Mouse (Mus musculus) stomach, embryonic 16.5 days (tissue): Measurements from ENCODE around the gene Gm13889. TPM values are rescaled to one million over a fixed set of nuclear protein-coding genes. Genes with fewer than 3 reads are reported as not detected.

Experiments
- ATAC-seq: fragments of 200-750 bp; cut with Nextera tagmentation; 2 replicates; pipeline ENCODE4 v1.8.0; 2017; ENCODE audit warnings: moderate number of reproducible peaks, moderate TSS enrichment; ENCODE audit not compliant: insufficient read depth, low FRiP score
- H3K27ac ChIP-seq: fragments of 300-500 bp; sonication (generic); 2 replicates; pipeline ENCODE4 v1.5.1; 2014; ENCODE audit warnings: low read length
- H3K27me3 ChIP-seq: fragments of 300-500 bp; sonication (generic); 2 replicates; pipeline ENCODE4 v1.6.1; 2014; ENCODE audit warnings: low read length, control low read depth, mixed read lengths; ENCODE audit not compliant: control insufficient read depth, insufficient read depth
- H3K36me3 ChIP-seq: fragments of 300-500 bp; sonication (generic); 2 replicates; pipeline ENCODE4 v1.6.1; 2014; ENCODE audit warnings: low read length; ENCODE audit not compliant: control insufficient read depth, insufficient read depth
- H3K4me1 ChIP-seq: fragments of 300-500 bp; sonication (generic); 2 replicates; pipeline ENCODE4 v1.6.1; 2014; ENCODE audit warnings: low read length, control low read depth, mixed read lengths; ENCODE audit not compliant: control insufficient read depth, insufficient read depth
- H3K4me2 ChIP-seq: fragments of 300-500 bp; sonication (generic); 2 replicates; pipeline ENCODE4 v1.6.1; 2014; ENCODE audit warnings: low read depth, low read length, mixed read lengths
- H3K4me3 ChIP-seq: fragments of 300-500 bp; sonication (generic); replicated peaks from 2 replicates; pipeline ENCODE4 v1.5.1; 2014; ENCODE audit warnings: mild to moderate bottlenecking, low read length
- H3K9ac ChIP-seq: fragments of 300-500 bp; sonication (generic); 2 replicates; pipeline ENCODE4 v1.6.1; 2014; ENCODE audit warnings: low read length
- H3K9me3 ChIP-seq: fragments of 300-500 bp; sonication (generic); replicated peaks from 2 replicates; pipeline ENCODE4 v1.6.1; 2016; ENCODE audit warnings: low read length, control low read depth; ENCODE audit not compliant: control insufficient read depth
- WGBS: fragments of 180-500 bp; shearing (Covaris S2); extraction: QIAGEN DNeasy Blood & Tissue Kit; methylation state at CpG from one replicate; pipeline ENCODE4 v1.1.7; 2014; 5-methylcytosine and 5-hydroxymethylcytosine counted together
- polyA plus RNA-seq: library from polyadenylated mRNA; unstranded; fragments of >200 nt; fragmentation: Nextera tagmentation; extraction: Ambion mirVana; gene quantifications from 2 replicates; pipeline ENCODE4 v1.2.1, GENCODE M21; 2015

Gene Gm13889
- polyA plus RNA-seq, 1 experiment from 2014 or later: 12.6 TPM

DNA sequence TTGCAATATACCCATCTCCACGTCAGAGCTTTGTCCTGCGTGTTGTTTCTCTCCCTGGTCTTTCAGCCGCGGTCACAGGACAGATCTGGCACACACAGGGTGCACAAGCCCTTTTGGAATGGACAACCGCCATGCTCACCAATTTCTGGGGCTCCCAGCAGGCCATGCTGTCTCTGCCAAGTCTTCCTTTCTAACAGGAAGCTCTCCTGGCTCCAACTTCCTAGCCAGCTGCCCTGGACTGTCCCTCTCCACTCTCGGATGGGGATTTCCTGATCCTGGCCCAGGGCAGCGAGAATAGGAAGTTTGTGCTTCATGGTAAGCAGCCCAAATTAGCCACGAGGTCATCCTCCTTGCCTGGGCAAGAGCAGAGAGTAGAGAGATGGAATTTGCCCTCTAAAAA is 4.7 kb upstream of the Gm13889 start:
- 0 out of 2 replicates have a peak, but pooled peaks cover 2% of the 10 kb centered on the region for H3K4me1 ChIP-seq
- H3K9ac ChIP-seq: no peak overlapping the region
- H3K9me3 ChIP-seq: no peaks in the 10 kb centered on the region
- H3K27me3 ChIP-seq: 0 out of 2 replicates have a peak, but pooled peaks cover 14% of the 10 kb centered on the region
- no peak overlapping the region for H3K4me2 ChIP-seq
- no peak for ATAC-seq
- H3K4me3 ChIP-seq: no peak overlapping the region
- no peaks in the 10 kb centered on the region for H3K36me3 ChIP-seq
- H3K27ac ChIP-seq: no peak overlapping the region
- WGBS: 68% methylated on average over 8 of the region's 8 CpGs

DNA sequence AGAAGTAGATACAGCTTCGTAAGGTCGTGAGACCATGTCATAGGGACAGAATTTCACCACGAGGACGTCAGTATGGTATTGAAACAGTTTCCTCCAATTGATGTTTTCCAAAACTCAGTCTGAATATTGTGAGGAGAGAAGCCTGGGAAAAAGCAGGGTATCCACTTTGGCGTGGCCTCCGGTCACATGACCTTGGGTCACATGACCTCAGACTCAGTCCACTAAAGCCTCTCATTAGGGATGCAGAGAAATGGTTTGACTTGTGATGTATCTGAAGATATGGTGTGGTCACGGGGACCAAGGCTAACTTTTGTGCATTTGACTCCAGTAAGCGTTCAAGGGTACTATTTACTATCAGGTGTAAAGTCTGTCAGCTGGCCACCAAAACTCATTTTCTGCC is 2.3 kb upstream of the Gm13889 start:
- Histone ChIP-seq H3K4me3 (no peak overlapping the region), H3K4me2 (no peak overlapping the region), H3K9ac (no peak overlapping the region), H3K9me3 (no peaks in the 10 kb centered on the region), H3K36me3 (no peaks in the 10 kb centered on the region), H3K27ac (no peak overlapping the region), H3K4me1 (0 out of 2 replicates have a peak, but pooled peaks cover 10% of the 10 kb centered on the region), H3K27me3 (peaks cover 23% of the 10 kb centered on the region; the same call in 1 of the 2 replicates)
- 73% methylated on average over 8 of the region's 8 CpGs for WGBS
- ATAC-seq: no peak

DNA sequence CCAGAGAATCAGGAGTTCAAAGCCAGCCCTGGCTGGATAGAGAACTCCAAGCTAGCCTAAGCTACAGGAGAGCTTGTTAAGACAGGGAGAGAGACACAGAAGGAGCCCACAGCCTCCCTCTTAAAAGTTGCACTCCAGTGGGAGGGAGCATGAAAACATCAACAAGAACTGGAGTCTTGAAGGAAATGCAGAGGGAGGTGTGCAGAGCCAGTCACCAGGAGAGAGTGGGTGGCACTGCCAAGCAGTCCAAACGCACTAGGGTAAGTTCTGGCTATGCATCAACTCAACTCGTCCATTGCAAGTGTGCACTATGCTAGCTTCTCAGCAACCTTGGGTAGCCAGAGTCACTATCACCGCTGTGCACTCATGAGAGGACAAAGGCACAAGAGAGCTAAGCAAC is 1.2 kb upstream of the Gm13889 start:
- Histone ChIP-seq H3K36me3 (no peaks in the 10 kb centered on the region), H3K27ac (no peak overlapping the region), H3K27me3 (peaks cover 26% of the 10 kb centered on the region), H3K4me3 (no peak overlapping the region), H3K9ac (no peak overlapping the region), H3K4me2 (no peak overlapping the region), H3K4me1 (0 out of 2 replicates have a peak, but pooled peaks cover 13% of the 10 kb centered on the region), H3K9me3 (no peaks in the 10 kb centered on the region)
- 76% methylated on average over 3 of the region's 3 CpGs for WGBS
- ATAC-seq: no peak

DNA sequence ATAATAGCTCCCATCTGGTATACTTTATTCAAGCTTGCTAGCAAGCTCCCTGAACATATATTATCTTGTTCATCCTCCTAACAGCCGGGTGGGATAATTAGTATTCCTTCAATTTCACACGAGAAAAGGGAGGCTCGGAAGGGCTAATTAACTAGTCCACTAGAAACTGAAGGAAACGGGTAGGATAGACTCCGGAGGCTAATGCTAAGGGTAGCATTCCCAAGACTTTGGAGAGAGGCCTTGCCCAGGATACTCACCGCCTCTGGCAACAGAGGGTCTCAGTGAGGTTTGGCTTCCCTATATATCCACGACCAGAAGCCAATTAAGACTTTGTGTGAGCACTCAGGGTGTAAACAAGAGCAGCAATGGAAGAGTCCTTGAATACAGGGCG is 779 bp upstream of the Gm13889 start:
- Histone ChIP-seq H3K4me3 (no peak overlapping the region), H3K4me2 (no peak overlapping the region), H3K27ac (no peak overlapping the region), H3K4me1 (0 out of 2 replicates have a peak, but pooled peaks cover 13% of the 10 kb centered on the region), H3K27me3 (peaks cover 26% of the 10 kb centered on the region), H3K9ac (no peak overlapping the region), H3K36me3 (no peaks in the 10 kb centered on the region), H3K9me3 (no peaks in the 10 kb centered on the region)
- WGBS: 60% methylated on average over 8 of the region's 8 CpGs
- no peak for ATAC-seq

DNA sequence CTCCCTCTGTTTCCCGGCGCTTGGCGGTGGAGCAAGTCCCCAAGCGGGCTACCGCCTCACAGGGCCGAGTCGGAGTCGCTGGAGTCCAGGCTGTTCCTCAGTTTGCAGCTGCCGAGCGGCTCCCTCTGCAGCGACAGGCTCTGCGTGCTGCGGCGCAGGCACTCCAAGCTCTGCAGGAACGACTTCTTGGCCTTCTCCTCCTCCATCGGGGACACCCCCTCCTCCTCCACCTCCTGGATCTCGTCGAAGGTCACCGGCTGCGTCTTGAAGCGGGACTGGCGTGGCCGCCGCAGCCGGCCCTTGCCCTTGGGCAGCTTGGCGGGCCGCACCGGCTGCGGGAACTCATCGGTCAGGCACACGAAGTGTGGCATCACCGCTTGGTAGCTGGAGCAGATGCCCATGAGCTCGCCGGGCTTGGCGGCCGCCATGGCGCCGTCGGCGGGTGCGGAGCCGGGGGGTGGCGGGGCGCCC is 635 bp downstream of the Gm13889 start:
- peak overlapping the region; percentile 80 for H3K9ac ChIP-seq
- H3K4me3 ChIP-seq: peak overlapping the region; percentile 62
- H3K4me1 ChIP-seq: 0 out of 2 replicates have a peak, but pooled peaks cover 13% of the 10 kb centered on the region
- no peaks in the 10 kb centered on the region for H3K9me3 ChIP-seq
- H3K27ac ChIP-seq: peak overlapping the region; percentile 88
- H3K36me3 ChIP-seq: no peaks in the 10 kb centered on the region
- WGBS: under 1% methylated on average over 44 of the region's 44 CpGs
- peak; percentile 44; the same call in 1 of the 2 replicates for ATAC-seq
- peak overlapping the region; percentile 61 for H3K4me2 ChIP-seq
- H3K27me3 ChIP-seq: peaks cover 26% of the 10 kb centered on the region

DNA sequence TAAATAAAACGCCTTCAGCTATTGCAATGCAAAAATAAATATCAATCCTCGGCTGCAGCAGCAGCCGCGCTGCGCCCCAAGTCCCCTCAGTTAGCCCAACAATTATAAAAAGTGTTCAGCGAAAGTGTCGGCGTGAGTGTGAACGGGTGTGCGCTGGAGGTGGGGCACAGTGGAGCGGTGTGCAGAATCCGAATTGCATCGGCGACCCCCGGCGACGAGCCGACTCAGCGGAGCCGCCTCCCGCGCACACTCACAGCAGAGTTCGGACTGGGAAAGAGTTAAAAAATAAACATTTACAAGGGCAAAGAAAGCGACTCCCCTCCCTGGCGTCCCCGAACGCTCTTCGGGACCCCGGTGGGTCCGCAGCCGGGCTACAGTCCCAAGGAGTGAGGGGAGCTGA is 1.1 kb downstream of the Gm13889 start:
- peaks cover 26% of the 10 kb centered on the region for H3K27me3 ChIP-seq

DNA sequence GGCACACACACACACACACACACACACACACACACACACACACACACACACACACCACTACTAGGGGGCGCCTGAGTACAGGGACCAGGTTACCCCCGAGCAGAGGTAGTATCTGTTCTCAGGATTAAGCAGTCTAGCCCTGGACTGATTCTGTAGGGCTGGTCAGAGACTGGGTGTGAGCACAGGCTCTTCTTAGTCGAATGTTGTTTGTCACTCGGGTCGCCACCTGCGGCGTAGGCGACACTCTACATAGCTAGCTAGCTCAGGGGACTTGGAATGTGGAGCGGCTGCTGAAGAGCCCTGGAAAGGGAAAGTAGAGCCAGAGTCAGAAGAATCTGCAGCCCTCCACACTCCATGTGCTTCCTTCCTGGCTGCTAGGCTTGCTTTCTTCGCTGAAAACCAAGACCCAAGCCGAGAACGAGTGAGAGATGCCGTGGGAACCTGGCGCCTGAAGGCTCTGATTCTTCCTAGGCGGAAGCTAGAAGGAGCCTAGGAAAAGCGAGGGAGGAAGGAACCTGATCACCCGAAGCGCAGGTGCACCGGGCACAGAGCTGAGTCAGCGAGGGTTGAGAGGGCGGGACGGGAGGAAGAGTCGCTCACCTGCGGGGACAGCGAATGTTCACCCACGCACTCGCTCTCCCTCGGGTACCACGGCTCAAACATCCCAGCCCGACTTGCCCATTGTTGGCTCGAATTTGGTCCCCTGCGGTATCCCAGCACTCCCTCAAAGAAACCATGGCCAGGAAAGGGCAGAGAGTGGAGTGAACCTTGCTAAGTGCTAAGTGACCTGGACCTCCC is 2.0 kb downstream of the Gm13889 start:
- Histone ChIP-seq H3K27ac (no peak overlapping the region), H3K4me1 (0 out of 2 replicates have a peak, but pooled peaks cover 13% of the 10 kb centered on the region), H3K4me3 (peak overlapping the region; percentile 62), H3K4me2 (peak overlapping the region; percentile 61), H3K9ac (peak overlapping the region; percentile 80), H3K27me3 (peaks cover 26% of the 10 kb centered on the region), H3K36me3 (no peaks in the 10 kb centered on the region), H3K9me3 (no peaks in the 10 kb centered on the region)
- WGBS: under 1% methylated on average over 32 of the region's 32 CpGs
- ATAC-seq: no peak; the same call in 1 of the 2 replicates

More for the DNA sequence above, 1.1 kb downstream of the Gm13889 start:
- under 1% methylated on average over 31 of the region's 31 CpGs for whole genome bisulfite sequencing
- peak overlapping the region; percentile 80 for H3K9ac ChIP-seq
- peak overlapping the region; percentile 88 for H3K27ac ChIP-seq
- H3K9me3 ChIP-seq: no peaks in the 10 kb centered on the region
- no peak for ATAC-seq
- peak overlapping the region; percentile 62 for H3K4me3 ChIP-seq
- H3K4me1 ChIP-seq: 0 out of 2 replicates have a peak, but pooled peaks cover 13% of the 10 kb centered on the region
- H3K4me2 ChIP-seq: peak overlapping the region; percentile 61
- H3K36me3 ChIP-seq: no peaks in the 10 kb centered on the region

DNA sequence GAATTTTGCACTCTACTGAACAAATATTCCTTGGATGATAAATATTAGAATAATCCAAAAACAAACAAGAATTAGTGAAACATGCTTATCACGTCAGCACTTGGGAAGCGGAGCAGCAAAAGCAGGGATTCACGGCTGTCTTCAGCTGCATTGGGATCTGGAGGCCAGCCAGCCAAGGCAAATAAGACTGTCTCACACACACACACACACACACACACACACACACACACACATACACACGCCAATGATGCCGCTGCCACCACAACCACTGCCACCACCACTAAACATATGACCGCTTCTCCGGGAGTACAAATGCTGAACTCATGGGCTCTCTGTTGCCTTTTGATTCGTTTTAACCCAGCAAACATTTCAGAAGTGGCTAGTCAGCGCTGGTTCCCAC is 3.3 kb downstream of the Gm13889 start:
- 0 out of 2 replicates have a peak, but pooled peaks cover 13% of the 10 kb centered on the region for H3K4me1 ChIP-seq
- no peaks in the 10 kb centered on the region for H3K36me3 ChIP-seq
- H3K4me2 ChIP-seq: peak overlapping the region; percentile 61; the same call in 1 of the 2 replicates
- H3K27ac ChIP-seq: no peak overlapping the region
- no peak overlapping the region for H3K9ac ChIP-seq
- H3K4me3 ChIP-seq: no peak overlapping the region
- 61% methylated on average over 9 of the region's 9 CpGs for WGBS
- ATAC-seq: no peak
- H3K27me3 ChIP-seq: peaks cover 26% of the 10 kb centered on the region
- H3K9me3 ChIP-seq: 0 out of 2 replicates have a peak, but pooled peaks cover 2% of the 10 kb centered on the region

DNA sequence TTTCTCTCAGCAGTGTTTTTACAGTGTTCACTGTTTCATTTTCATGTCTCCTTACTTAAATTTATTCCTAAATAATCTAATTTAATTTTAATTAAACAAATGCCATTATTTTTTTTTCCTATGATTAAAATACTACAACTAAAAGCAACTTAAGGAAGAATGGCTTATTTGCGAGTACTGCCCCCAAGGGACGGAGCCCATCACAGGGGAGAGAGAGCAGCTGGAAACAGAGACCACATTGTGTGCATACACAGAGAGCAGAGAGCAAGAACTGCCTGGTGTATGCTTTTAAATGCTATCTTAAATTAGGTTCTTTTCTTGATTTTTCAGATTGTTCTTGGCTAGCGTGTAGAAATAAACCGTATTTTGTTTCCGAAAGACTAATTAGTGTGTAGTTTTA is 10.0 kb downstream of the Gm13889 start:
- Histone ChIP-seq H3K27me3 (no peaks in the 10 kb centered on the region; the same call in 1 of the 2 replicates), H3K4me3 (no peak overlapping the region), H3K4me2 (no peak overlapping the region), H3K27ac (no peak overlapping the region), H3K9ac (no peak overlapping the region), H3K36me3 (no peaks in the 10 kb centered on the region), H3K9me3 (0 out of 2 replicates have a peak, but pooled peaks cover 2% of the 10 kb centered on the region), H3K4me1 (peaks cover under 1% of the 10 kb centered on the region; the same call in 1 of the 2 replicates)
- WGBS: 65% methylated on average over 5 of the region's 5 CpGs
- no peak for ATAC-seq
